Mouse (Mus musculus) heart, embryonic 14.5 days (tissue): ENCODE data around the gene Sav1. TPM values are rescaled to one million over a fixed set of nuclear protein-coding genes. Genes with fewer than 3 reads are reported as not detected.
A peak's percentile ranks its signal among the peaks of the same experiment; 100 is the strongest.

Source experiments
- ATAC-seq: fragments of 200-750 bp; cut with Nextera tagmentation; 2 replicates; pipeline ENCODE4 v1.8.0; 2017; ENCODE audit warnings: low read depth, moderate TSS enrichment; ENCODE audit not compliant: insufficient number of reproducible peaks, insufficient read depth, low FRiP score
- H3K27ac ChIP-seq, 2 experiments: fragments of 200-500 bp in 1 of 2; fragments of 300-500 bp in 1 of 2; sonication (generic) in 1 of 2; replicated peaks in 1 of 2; 2 replicates each; pipeline ENCODE4 v1.5.1; 2012 to 2014; ENCODE audit warnings: low read depth in 2 of 2, low read length in 2 of 2, control low read depth in 1 of 2, mild to moderate bottlenecking in 1 of 2, mixed read lengths in 1 of 2; ENCODE audit not compliant: control insufficient read depth in 1 of 2, insufficient read depth in 1 of 2
- H3K27me3 ChIP-seq: fragments of 300-500 bp; sonication (generic); 2 replicates; pipeline ENCODE4 v1.6.1; 2014; ENCODE audit warnings: mild to moderate bottlenecking, low read length, control low read depth; ENCODE audit not compliant: control insufficient read depth, insufficient read depth
- H3K36me3 ChIP-seq: fragments of 300-500 bp; sonication (generic); 2 replicates; pipeline ENCODE4 v1.6.1; 2014; ENCODE audit warnings: mild to moderate bottlenecking, control low read depth, low read length, mixed read lengths; ENCODE audit not compliant: control insufficient read depth, insufficient read depth
- H3K4me1 ChIP-seq, 2 experiments: fragments of 200-500 bp in 1 of 2; fragments of 300-500 bp in 1 of 2; sonication (generic) in 1 of 2; 2 replicates each; pipeline ENCODE4 v1.6.1; 2012 to 2014; ENCODE audit warnings: low read length in 2 of 2, control low read depth in 1 of 2, mixed read lengths in 1 of 2; ENCODE audit not compliant: control insufficient read depth in 2 of 2, insufficient read depth in 2 of 2
- H3K4me2 ChIP-seq: fragments of 300-500 bp; sonication (generic); 2 replicates; pipeline ENCODE4 v1.6.1; 2014; ENCODE audit warnings: mild to moderate bottlenecking, low read length
- H3K4me3 ChIP-seq, 2 experiments: fragments of 200-500 bp in 1 of 2; fragments of 300-500 bp in 1 of 2; sonication (generic) in 1 of 2; 2 replicates each; pipeline ENCODE4 v1.5.1; 2012 to 2014; ENCODE audit warnings: low read length in 2 of 2, mild to moderate bottlenecking in 2 of 2, control low read depth in 1 of 2, low read depth in 1 of 2, moderate library complexity in 1 of 2; ENCODE audit not compliant: control insufficient read depth in 1 of 2, insufficient read depth in 1 of 2
- H3K9ac ChIP-seq: fragments of 300-500 bp; sonication (generic); 2 replicates; pipeline ENCODE4 v1.6.1; 2014; ENCODE audit warnings: mild to moderate bottlenecking, low read length
- H3K9me3 ChIP-seq: fragments of 300-500 bp; sonication (generic); 2 replicates; pipeline ENCODE4 v1.6.1; 2016; ENCODE audit warnings: low read length, control low read depth; ENCODE audit not compliant: control insufficient read depth
- WGBS: fragments of 180-500 bp; shearing (Covaris S2); extraction: QIAGEN DNeasy Blood & Tissue Kit; methylation state at CpG from one replicate; pipeline ENCODE4 v1.1.7; 2014; 5-methylcytosine and 5-hydroxymethylcytosine counted together
- polyA plus RNA-seq: library from polyadenylated mRNA; unstranded; fragments of >200 nt; fragmentation: Nextera tagmentation; extraction: Ambion mirVana; gene quantifications from 2 replicates; pipeline ENCODE4 v1.2.1, GENCODE M21; 2014

Sav1 gene
- polyA plus RNA-seq: 7.9 and 8.2 TPM in 2 replicates

- no peaks in the 10 kb centered on the region for H3K27me3 ChIP-seq
- peak within 1 kb of the TSS; percentile 68 to 96 for H3K27ac ChIP-seq
- peak within 1 kb of the TSS; percentile 98 for H3K9ac ChIP-seq
- H3K36me3 ChIP-seq: peaks cover 26% of the 10 kb centered on the region
- no peaks in the 10 kb centered on the region for H3K9me3 ChIP-seq
- peak; percentile 91 for ATAC-seq
- H3K4me1 ChIP-seq: peaks cover 0 to 15% of the 10 kb centered on the region in 2 experiments; a peak in 2 of 4 replicates
- peak within 1 kb of the TSS; percentile 70 to 86 for H3K4me3 ChIP-seq
- peak within 1 kb of the TSS; percentile 77 for H3K4me2 ChIP-seq
- under 1% methylated on average over 85 of the region's 102 CpGs for WGBS
Observed at GRCm38 (mm10) chr12:69986786-69987497, at the start of gene Sav1. TSS of gene Sav1 (minus strand) at chr12:69987002.

GRCm38 (mm10) chr12:70026233-70026632 lies 39.4 kb upstream of the Sav1 start:
- H3K9me3 ChIP-seq: no peaks in the 10 kb centered on the region
- H3K27ac ChIP-seq: no peak overlapping the region
- peaks cover 0 to 2% of the 10 kb centered on the region in 2 experiments; a peak in 1 of 4 replicates for H3K4me1 ChIP-seq
- no peak for ATAC-seq
- H3K27me3 ChIP-seq: no peaks in the 10 kb centered on the region
- H3K36me3 ChIP-seq: peaks cover 60% of the 10 kb centered on the region
- no peak overlapping the region for H3K9ac ChIP-seq
- no peak overlapping the region for H3K4me3 ChIP-seq
- H3K4me2 ChIP-seq: no peak overlapping the region

- H3K27ac ChIP-seq: no peak overlapping the region
- ATAC-seq: no peak
- H3K4me3 ChIP-seq: no peak overlapping the region
- 89% methylated on average over 6 of the region's 6 CpGs for WGBS
- no peaks in the 10 kb centered on the region for H3K27me3 ChIP-seq
- H3K9me3 ChIP-seq: no peaks in the 10 kb centered on the region
- peaks cover 60% of the 10 kb centered on the region for H3K36me3 ChIP-seq
- no peaks in the 10 kb centered on the region; a peak in 1 of 4 replicates for H3K4me1 ChIP-seq
- H3K9ac ChIP-seq: no peak overlapping the region
- H3K4me2 ChIP-seq: no peak overlapping the region
Observed at GRCm38 (mm10) chr12:70025431-70025830, 38.6 kb upstream of the Sav1 start.

- Histone ChIP-seq H3K4me3 (no peak overlapping the region), H3K4me2 (no peak overlapping the region), H3K4me1 (no peaks in the 10 kb centered on the region), H3K36me3 (peaks cover 63% of the 10 kb centered on the region), H3K27ac (no peak overlapping the region), H3K9ac (no peak overlapping the region), H3K27me3 (no peaks in the 10 kb centered on the region), H3K9me3 (no peaks in the 10 kb centered on the region)
- ATAC-seq: no peak
- WGBS: 76% methylated on average over 4 of the region's 4 CpGs
Observed at GRCm38 (mm10) chr12:70023580-70023979, 36.8 kb upstream of the Sav1 start.

GRCm38 (mm10) chr12:70018153-70018552 lies 31.4 kb upstream of the Sav1 start:
- no peak for ATAC-seq
- H3K36me3 ChIP-seq: peaks cover 55% of the 10 kb centered on the region
- no peaks in the 10 kb centered on the region for H3K27me3 ChIP-seq
- H3K4me1 ChIP-seq: peaks cover 5 to 10% of the 10 kb centered on the region in 2 experiments
- H3K27ac ChIP-seq: no peak overlapping the region
- H3K9me3 ChIP-seq: no peaks in the 10 kb centered on the region
- no peak overlapping the region for H3K9ac ChIP-seq
- WGBS: 66% methylated on average over 4 of the region's 4 CpGs
- no peak overlapping the region for H3K4me2 ChIP-seq
- no peak overlapping the region for H3K4me3 ChIP-seq

GRCm38 (mm10) chr12:70015936-70016335 lies 29.1 kb upstream of the Sav1 start:
- Histone ChIP-seq H3K27ac (peak overlapping the region; percentile 20 to 25; a peak in 2 of 4 replicates), H3K36me3 (peaks cover 52% of the 10 kb centered on the region), H3K9me3 (peaks cover 3% of the 10 kb centered on the region; the same call in 1 of the 2 replicates), H3K4me1 (peaks cover 5 to 10% of the 10 kb centered on the region in 2 experiments), H3K9ac (no peak overlapping the region), H3K4me3 (no peak overlapping the region), H3K4me2 (no peak overlapping the region), H3K27me3 (no peaks in the 10 kb centered on the region)
- ATAC-seq: no peak
- 29% methylated on average over 4 of the region's 4 CpGs for WGBS

- no peak for ATAC-seq
- WGBS: 76% methylated on average over 5 of the region's 5 CpGs
Observed at GRCm38 (mm10) chr12:70011681-70012080, 24.9 kb upstream of the Sav1 start.

More at GRCm38 (mm10) chr12:70011681-70012080, 24.9 kb upstream of the Sav1 start:
- H3K9ac ChIP-seq: no peak overlapping the region
- no peak overlapping the region for H3K4me3 ChIP-seq
- no peak overlapping the region for H3K4me2 ChIP-seq
- H3K27ac ChIP-seq: no peak overlapping the region
- no peaks in the 10 kb centered on the region for H3K27me3 ChIP-seq
- peaks cover 6% of the 10 kb centered on the region; the same call in 1 of the 2 replicates for H3K9me3 ChIP-seq
- H3K4me1 ChIP-seq: peaks cover 5 to 10% of the 10 kb centered on the region in 2 experiments
- H3K36me3 ChIP-seq: peaks cover 29% of the 10 kb centered on the region
